Mouse (Mus musculus) embryo, embryonic 11 days (tissue): ENCODE measurements around the gene Cep41.
A peak's percentile ranks its signal among the peaks of the same experiment; 100 is the strongest.

Source experiments
- DNase-seq: peaks from one replicate; pipeline ENCODE4 v3.0.0-alpha.2; 2015

The Cep41 gene

DNA sequence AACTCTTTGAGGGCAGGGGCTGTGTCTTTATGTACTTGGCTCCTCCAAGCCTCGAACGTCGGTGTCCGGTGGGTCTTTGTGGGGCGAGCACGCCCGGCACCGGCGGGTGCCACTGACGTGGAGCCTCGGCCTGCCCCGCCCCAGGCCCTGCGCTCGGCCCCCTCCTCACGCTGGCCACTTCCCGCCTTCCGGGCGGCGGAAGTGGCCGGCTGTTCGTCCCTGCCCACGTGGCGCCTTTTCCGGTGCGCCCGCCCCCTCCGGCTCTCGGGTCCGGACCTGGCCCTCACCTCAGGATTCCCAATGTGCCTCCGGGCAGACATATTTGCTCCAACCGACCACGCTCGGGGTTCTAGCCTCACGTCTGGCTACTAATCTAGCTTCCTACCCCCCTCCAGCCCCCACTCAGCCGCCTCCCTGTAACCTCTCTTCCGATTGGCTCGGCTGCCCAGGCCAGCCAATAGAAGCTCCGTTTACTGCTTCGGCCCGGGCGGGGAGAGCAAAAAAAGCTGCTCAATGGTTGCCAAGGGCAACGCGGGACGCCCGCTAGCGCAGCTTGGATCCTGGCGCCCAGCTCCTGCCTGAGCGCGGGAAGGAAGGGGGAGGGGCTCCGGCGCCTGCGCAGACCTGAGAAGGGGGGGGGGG lies at the start of gene Cep41:
Gene Cep41, minus strand, starts transcription at position 400 of the 642 bp plus-strand sequence.
- DNase-seq, result peak; percentile 98

GRCm38 (mm10) chr6:30739177-30739747 lies 45.7 kb upstream of the Cep41 start:
- DNase-seq, result peak; percentile 66

- no peak for DNase-seq
Observed at GRCm38 (mm10) chr6:30738464-30739006, 45.0 kb upstream of the Cep41 start.

DNA sequence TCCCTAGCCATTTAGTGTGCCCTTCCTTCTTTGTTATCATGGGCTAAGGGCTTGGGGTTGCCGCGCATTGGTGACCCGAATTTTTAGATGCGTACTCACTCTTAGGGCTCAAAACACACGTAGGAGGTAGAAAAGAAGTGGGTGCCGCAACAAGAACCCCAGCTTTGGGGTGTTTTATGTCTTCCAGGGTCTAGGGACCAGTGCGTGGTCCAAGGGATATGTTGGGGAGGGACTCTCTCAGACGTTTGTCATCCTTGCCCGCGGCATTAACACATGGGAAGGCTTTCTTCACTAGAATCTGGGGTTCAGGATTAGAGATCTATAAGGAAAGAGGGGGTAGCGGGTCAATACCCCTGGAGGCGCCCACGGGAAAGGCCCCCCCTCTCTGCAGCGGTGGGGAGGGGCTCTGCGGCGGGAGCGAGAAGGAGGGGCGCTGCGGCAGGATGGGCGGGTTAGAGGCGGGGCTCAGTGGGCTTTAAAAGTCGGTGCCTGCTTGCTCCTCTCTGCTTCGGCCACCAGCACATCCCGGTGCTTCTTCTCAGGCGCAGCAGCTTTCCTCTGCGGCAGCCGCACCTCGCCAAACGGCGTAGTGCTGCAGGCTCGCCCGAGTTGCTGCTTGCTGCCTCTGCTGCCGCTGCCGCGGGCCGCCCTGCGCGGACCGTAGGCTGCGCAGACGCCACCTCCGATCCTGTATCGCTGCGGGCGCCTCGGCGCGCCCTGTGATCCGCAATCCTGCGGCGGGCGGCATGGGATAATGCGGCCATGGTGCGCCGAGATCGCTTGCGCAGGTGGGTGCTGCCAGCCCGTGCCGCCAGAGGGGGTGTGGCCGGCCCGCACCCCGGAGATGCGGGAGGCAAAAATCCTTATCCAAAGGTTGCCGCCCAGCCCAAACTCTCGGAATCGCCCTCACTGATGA lies 44.3 kb upstream of the Cep41 start:
- DNase-seq, result peak; percentile 87

GRCm38 (mm10) chr6:30736864-30737547 lies 43.5 kb upstream of the Cep41 start:
- DNase-seq, result peak; percentile 91

DNA sequence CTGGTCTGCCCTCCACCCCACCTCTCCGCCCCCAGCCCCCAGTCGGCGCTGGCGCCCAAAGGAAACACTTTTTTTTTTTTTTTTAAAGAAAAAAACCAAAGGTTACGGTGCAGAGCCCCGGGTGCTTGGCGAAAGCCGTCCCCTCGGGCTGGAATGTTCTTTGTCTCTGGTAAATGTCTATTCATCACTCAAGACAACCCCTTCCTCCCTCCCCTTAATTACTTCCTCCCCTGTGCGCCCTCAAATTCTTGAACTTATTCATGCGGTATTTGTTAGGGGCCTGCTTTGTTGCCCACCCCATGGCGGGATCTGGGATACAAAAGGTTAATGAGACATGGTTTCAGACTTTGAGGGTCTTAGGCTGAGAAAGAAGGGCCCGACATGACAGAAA lies 42.8 kb upstream of the Cep41 start:
- peak; percentile 77 for DNase-seq

DNA sequence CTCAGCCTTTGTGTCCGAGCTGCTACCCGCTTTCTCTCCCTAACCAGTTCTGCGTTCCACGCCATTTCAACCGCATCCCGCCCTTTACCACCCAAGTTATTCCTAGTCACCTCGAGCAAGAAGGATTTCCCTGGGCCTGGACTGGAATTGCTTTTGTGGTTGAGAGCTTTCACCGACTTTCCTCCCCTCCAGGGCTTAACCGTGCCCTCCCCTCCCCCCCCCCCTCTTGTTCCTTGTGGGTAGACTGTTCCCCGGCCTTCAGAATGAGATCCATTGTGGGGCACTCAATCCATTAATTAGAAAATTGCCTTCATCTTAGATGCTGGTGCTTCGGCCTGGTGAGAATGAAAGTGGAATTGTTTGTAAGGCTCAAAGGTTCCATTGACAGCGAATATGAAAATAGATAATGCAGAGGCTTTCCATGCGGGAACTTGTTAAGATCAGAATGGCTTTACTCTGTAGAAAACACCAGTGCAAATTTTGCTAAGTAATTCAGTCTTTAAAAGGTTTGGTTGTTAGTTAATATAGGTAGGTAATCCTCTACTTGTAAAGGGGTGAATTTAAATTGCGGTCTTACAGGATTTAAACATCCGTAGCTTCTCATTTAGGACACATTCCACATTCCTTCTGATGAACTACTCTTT lies 42.3 kb upstream of the Cep41 start:
- DNase-seq, result peak; percentile 61

- peak; percentile 54 for DNase-seq
Observed at GRCm38 (mm10) chr6:30734988-30735727, 41.6 kb upstream of the Cep41 start.

GRCm38 (mm10) chr6:30734465-30734864 lies 40.9 kb upstream of the Cep41 start:
- no peak for DNase-seq

DNA sequence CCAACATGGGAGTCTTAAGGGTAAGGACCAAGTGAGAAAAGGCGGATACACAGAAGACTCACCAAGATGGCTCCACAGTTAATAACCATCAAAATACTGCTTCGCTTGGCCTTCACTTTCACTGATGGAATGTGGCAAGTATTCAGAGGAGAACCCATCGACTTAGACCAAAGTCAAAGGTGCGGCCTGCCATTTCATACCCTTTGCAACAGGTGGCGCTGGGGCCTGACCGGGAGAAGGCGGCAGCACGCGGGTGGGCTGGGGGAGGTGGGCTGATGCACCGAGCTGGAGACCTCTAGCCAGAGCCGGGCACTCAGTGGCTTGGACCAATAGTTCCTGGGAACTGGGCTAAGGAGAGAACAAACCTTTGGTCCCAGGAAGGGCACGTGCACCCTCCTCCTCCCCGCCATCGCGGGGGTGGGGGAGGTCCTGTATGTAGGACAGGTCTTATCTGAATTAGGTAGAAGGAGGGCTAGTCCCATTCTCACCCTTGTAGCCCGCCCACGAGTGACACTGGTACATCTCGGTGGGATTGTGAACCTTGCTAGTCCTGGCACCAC lies 39.1 kb upstream of the Cep41 start:
- DNase-seq, result no peak

DNA sequence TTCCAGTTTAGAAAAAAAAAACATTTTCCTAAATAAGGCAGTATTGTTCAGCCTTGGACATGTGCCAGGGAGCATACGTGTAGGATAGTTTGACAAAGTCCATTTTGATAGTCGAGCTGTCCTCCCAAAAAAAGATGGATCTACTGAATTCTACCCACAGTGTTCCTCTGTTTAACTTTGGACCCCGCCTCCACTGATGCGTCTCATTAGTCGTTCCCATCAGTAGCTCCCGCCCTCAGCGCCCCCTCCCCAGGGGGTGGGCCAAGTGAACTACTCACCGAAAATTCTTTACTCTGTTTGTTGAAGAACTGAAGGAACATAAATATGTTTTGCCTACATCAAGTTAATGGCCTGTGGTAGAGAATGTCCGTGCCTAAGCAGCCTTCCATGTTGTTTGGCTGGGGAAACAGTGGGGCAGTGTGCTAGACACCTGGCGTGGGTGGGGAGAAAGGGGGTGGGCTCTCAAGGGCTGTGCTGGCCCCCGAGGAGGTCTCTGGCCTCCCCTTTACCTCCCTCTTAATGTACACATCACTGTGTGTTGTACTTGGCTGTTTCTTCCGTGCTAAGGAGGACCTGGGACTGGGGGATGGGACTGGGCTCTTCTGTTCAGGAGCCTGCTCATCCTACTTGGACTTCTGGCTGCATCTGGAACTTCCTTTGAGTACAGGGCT lies 36.9 kb upstream of the Cep41 start:
- DNase-seq, result no peak

GRCm38 (mm10) chr6:30723331-30723730 lies 29.8 kb upstream of the Cep41 start, which contains the start of gene Mest:
Gene Mest (plus strand): TSS chr6:30723547.
- no peak for DNase-seq

GRCm38 (mm10) chr6:30722385-30723164 lies 29.0 kb upstream of the Cep41 start:
- DNase-seq, result no peak

DNA sequence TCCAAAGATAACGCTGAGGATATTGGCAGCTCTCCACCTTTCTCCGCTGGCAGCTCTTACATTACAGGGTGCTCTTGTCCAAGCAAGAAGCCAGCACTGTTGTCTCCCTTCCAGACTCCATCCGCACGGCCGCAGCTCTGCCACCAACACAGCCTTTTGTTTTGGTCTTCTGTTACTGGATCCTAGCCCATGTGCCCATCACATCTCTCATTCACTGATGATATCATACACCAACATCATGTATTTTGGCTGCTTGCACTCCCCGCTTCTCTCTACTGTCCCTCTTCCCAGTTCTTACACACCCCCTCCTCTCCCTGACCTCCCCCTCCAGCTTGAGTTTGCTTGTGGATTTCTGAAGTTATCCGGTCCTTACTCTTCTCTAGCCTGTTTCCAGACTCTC lies 23.2 kb upstream of the Cep41 start:
- no peak for DNase-seq

DNA sequence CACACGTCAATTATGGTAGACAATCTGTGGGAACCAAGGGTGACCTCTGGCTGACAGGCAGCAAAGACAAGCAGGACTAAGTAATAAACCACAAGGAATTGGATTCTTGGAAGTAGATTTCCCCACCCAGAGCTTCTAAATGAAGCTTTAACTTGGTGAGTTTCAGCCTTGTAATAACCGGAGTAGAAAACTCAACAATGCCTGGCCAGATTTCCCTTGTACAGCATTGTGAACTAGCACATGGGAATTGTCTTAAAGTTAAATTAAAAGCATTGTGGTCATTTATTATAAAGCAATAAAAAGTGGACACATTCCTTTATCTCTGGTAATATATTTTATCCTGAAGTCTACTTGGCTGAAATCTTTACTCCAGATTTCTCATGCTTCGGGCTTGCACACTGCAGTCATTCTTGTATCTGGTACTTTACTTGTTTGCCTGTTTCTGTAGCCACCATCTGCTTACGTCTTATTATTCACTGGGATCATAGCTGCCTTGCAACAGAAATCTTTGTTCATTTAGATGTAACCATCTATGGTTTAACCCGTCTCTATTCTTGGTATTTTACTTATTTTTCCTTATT lies 21.4 kb upstream of the Cep41 start:
- no peak for DNase-seq

DNA sequence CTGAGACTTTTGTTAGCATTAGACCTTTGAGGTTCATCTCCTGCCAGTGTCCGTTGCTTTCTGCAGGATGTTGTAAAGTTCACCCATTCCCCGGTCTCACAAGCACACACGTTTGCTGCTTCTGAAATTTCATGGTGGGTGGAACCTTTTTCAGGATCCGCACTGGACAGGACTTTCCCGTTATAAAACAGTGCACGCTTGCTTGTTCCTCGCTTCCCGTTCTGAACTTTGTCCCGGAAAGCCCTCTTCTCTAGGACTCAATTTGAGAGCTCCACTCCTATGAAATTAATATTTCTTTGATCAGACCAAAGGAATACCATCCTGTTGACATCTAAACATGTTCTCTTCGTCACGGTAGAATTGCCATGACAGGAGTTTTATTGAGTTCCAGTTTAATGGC lies 20.3 kb upstream of the Cep41 start:
- no peak for DNase-seq

DNA sequence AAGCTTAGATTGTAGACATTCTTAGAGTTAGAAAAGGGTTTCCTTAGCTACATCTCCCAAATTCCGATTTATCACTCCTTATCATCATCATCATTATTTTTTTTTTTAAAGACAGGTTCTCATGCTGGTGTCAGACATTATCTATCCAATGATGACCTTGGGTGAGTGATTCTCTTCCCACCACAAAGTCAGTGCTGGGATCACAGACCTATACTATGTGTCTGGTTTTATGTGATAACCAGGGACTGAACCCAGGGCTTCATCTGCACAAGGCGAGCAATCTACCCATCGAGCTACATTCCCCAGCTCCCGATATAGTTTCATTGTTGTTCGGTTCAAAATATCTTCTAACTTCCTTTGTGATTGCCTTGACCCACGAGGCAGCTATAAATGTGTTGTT lies 19.9 kb upstream of the Cep41 start:
- no peak for DNase-seq

GRCm38 (mm10) chr6:30712484-30712883 lies 18.9 kb upstream of the Cep41 start:
- no peak for DNase-seq

- DNase-seq, result no peak
Observed at GRCm38 (mm10) chr6:30711365-30711763, 17.8 kb upstream of the Cep41 start.
